Mouse (Mus musculus): Measurements from ENCODE around the gene Dnah5. TPM values are rescaled to one million over a fixed set of nuclear protein-coding genes. Genes with fewer than 3 reads are reported as not detected.

Gene Dnah5
- polyA plus RNA-seq (2014; fragmentation: Illumina TruSeq; extraction: RNeasy Lipid Tissue Mini Kit (QIAGEN cat#74804); ENCODE audit: low read depth, low replicate concordance): 0.64 TPM

DNA sequence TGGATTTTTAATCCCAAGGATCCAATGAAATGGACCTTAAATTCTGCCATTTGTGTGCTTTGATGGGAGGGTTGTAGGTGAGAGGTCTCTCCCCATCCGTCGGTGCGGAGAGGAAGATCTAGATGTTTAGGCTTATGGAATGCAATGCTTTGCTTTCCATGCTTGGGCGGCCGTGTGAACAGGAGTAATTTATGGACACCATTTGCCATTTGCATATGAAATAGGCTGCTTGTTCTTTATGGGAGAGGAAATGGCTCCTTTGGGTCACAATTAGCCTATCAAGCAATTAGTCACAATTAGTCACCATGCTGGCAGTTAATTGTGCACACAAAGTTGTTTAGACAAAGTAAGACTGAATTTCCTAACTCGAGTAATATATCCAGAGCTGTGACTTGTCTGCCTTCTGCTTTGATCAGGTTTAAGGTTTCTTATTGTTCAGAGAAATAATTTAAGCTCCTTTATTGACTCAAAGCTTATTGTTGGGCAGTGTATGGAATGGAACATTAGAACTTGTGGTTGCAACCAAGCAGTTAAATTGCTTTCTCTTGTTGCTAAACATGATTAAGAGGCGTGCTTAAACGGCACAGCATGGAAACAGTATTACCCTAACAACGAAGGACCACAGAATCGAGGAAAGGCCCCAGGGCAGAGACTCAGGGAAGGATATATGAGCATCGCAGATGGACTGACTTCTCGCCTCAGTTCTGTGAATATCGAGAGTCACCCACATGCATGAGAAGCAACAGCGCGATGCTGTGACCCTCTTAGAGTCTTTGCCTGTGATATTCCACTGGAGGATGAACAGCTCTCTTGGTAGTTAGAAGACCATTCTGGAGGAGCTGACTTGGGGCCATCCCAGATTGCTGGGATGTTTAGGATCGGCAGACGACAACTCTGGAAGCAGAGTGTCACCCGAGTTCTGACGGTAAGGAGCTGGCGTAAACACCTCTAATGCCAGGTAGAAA is at the start of gene Dnah5:
Gene Dnah5 (plus strand): TSS at position 642 of the 965 bp plus-strand sequence.

Other genes with a start within 250 kb of the Dnah5 start
- 11.6 TPM for gene Trio, start 177.9 kb upstream of the Dnah5 start, polyA plus RNA-seq (2014; fragmentation: Illumina TruSeq; extraction: RNeasy Lipid Tissue Mini Kit (QIAGEN cat#74804); ENCODE audit: low read depth, low replicate concordance)